Mouse (Mus musculus): ENCODE measurements around the gene Det1.

DNA sequence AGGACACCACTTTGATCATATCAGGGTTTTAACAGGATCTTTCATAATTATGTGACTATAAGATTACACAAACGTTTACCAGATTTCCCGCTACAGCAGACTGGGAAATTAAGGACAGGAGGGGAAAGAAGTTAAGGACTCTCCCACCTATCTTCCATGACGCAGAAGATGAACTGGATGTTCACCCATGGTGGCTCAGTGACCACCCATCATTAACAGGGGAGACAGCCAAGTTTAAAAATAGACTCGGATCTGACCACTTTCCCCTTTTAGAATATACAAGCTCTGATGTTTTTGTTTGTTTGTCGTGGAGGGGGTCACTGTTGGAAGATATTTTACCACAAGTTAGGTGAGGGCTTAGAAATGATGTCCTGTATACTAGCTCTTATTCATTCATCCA is 5.5 kb downstream of the Det1 start:
- TF ChIP-seq SRF (IDR thresholded peaks at IDR 0.05; ENCODE audit: control insufficient read depth, insufficient read length, low read depth) = no peak
- no peak for TF ChIP-seq E2F4 (IDR thresholded peaks at IDR 0.05; ENCODE audit: insufficient read depth)
- no peak for TF ChIP-seq POLR2A (IDR thresholded peaks at IDR 0.05; ENCODE audit: insufficient read length, low read depth)
- TF ChIP-seq MYOD1 (IDR thresholded peaks at IDR 0.05; ENCODE audit: control insufficient read depth in 1 of 3, insufficient read length in 2 of 3, low read depth in 2 of 3) = no peak
- no peak for TF ChIP-seq POLR2AphosphoS2 (IDR thresholded peaks at IDR 0.05; ENCODE audit: insufficient read length, low read depth)
- TF ChIP-seq REST (IDR thresholded peaks at IDR 0.05; ENCODE audit: insufficient read depth, insufficient read length) = no peak
- no peak for TF ChIP-seq TCF12 (IDR thresholded peaks at IDR 0.05; ENCODE audit: insufficient read depth, poor library complexity, severe bottlenecking)
